Mouse (Mus musculus): ENCODE measurements around the gene Akr1b3.
A peak's percentile ranks its signal among the peaks of the same experiment; 100 is the strongest.

The Akr1b3 gene

DNA sequence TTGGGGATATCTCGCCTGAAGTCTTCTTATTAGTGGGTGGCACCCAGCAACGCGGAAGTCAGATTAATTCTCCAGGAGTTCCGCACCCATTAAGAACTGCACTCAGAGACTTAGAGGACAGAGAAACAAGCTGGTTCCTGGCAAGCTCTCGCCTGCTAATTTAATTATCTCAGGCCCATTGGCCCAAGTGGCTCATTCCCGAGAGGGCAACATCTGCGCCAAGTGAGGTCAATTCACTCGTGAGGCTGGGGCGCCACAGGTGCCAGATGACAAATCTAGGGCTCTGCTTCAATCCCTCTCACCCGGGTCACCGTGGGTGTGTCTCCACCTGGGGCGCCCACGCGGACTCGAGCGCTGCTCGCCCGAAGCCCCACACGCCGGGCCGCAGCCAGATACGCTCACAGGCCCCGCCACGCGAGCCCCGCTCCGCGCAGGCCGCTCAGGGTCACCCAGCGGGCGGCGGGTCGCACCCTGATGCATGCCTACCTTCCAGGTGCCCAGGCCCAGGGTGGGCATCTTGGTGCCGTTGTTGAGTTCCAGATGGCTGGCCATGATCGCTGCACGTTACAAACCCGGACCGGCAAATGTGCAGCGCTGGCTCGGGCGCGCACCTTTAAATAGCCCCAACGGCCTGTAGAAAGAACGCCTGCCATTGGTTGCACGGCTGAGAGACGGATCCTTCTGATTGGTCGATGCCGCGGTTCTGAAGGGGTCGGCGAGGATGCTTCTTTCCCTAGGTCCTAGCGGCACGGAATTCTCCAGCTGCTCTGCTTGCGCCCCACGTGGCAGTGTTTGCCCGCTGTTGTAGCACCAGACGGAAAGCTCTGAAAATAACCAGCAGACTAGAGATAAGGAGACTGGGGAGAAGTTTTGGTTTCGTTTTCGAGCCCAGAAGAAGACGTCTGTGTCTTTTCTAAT is at the start of gene Akr1b3:
Gene Akr1b3, minus strand, starts transcription at position 625 of the 918 bp plus-strand sequence.
- peak; percentile 100 for DNase-seq

- no peak for DNase-seq
These were observed 47.2 kb upstream of the Akr1b3 start for GRCm38 (mm10) chr6:34364217-34365136.

DNA sequence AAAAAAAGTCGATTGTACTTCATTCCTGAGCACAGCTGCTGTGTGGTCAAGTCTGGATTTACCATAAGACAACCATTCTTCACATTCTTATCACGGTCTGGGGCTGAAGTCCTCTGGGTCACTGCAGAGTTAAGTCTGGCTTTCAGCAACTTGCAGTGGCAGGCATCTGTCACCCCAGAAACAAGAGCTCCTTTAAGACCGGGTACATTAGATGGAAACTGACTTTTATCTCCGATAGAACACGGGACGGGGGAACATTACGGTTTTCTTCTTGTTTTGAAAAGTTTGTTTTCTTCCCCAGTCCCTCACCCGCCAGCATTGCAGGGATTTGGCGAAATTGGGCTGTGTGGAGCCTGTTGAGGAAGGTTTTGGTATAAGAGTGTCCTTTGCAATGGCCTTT is 38.6 kb upstream of the Akr1b3 start:
- DNase-seq, result peak; percentile 72

- DNase-seq, result peak; percentile 21
These were observed 38.1 kb upstream of the Akr1b3 start for GRCm38 (mm10) chr6:34355349-34355747.

GRCm38 (mm10) chr6:34354354-34355348 is 37.4 kb upstream of the Akr1b3 start:
- peak; percentile 88 for DNase-seq

DNA sequence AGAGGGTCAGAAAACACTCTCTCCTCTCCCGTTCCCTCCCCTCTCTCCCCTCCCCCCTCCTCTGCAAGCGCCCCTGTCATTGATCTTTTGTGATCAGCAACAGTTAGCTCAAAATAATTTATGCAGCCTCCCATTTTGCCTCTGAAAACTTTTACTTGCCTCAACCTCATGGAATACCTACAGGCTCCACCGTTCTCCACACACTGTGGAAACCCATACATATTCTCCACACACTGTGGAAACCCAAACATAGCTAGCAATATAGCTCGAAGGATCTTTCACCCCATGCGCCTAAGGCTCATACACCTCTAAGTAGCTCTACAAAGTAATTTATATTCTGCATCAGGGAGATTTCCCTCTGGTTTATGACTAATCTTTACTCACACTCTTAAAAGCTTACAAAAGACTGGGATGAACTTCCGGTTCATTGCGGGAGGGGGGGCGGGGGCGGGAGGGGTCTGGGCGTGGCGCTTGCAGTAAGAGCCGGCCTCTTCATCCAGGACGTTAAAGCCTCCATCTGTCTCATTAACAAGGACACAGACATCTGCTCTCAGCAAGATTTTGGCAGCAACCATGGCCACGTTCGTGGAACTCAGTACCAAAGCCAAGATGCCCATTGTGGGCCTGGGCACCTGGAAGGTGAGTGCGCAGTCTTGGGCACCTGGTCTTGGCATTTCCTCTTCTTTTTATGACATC is 36.5 kb upstream of the Akr1b3 start, which contains the start of gene Akr1b8:
Gene Akr1b8, plus strand, starts transcription at position 462 of the 696 bp plus-strand sequence.
- peak; percentile 95 for DNase-seq

- peak; percentile 80 for DNase-seq
These were observed 35.1 kb upstream of the Akr1b3 start for GRCm38 (mm10) chr6:34352401-34352800.

GRCm38 (mm10) chr6:34351481-34351880 is 34.2 kb upstream of the Akr1b3 start:
- peak; percentile 87 for DNase-seq

GRCm38 (mm10) chr6:34350037-34350699 is 32.9 kb upstream of the Akr1b3 start:
- DNase-seq, result peak; percentile 57

GRCm38 (mm10) chr6:34346096-34346898 is 29.0 kb upstream of the Akr1b3 start:
- DNase-seq, result peak; percentile 95

DNA sequence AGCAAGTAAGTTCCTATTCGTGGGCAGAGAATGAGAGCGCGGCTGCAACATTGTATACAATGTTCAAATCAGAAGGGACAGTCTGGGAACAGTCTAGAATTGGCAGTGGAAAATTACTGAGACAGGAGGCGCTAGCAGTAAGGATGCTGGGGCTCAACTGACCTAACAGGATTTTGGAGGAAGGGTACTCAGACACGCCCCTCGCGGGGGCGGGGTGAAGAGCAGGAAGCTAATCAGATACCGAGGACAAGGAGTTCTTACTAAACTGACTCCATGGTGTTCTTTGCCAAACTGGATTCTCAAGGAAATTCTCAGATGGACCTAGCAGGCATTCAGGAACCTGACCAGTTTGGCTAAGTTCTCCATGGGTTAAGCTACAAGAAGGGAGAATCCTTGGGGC is 27.7 kb upstream of the Akr1b3 start:
- peak; percentile 94 for DNase-seq

DNA sequence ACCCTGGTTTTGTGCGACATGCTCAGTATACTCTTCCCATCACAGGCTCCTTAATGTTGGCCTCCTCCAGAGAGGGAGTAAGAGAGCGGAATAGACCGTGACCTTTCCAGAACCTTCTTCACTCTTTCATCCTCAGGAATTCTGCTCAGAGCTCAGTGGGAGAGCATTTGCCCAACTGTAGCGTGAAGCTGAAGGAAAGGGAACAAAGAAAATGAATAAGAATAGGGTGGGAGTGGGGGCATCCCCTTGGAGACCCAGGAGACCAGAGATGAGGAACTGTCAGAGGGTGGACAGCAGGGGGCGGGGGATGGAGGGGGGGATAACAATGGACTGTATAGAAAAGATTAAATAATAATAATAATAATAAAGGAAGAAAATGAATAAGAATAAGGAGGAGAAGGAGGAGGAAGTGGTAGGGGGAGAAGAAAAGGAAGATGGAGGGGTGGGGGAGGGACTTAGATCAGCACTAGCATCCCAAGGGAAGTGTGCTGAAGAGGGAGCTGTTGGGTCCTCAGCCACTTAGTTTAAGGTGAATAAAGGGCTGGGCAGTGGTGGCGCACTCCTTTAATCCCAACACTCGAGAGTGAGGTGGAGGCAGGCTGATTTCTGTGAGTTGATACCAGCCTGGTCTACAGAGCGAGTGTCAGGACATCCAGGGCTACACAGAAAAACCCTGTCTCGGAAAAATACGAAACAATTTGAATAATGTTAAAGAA is 27.0 kb upstream of the Akr1b3 start:
- peak; percentile 57 for DNase-seq

DNA sequence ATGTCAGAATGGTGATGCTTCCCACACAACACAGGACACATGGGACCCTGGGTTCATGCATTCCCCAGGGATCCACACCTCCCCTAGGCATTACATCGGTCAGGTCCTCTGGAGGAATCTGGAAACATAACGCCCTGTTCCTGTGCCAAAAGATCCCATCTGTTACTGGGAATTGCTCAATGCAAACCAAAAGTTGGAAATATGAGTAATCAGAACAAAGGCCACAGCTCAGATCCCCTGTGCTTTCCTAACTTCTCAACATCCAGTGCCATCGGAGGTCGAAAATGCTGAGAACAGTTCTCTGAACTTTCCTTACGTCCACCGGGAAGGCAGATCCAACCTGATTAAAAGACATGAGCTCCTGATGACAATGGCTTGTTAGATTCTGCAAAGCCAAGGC is 26.1 kb upstream of the Akr1b3 start:
- peak; percentile 84 for DNase-seq

DNA sequence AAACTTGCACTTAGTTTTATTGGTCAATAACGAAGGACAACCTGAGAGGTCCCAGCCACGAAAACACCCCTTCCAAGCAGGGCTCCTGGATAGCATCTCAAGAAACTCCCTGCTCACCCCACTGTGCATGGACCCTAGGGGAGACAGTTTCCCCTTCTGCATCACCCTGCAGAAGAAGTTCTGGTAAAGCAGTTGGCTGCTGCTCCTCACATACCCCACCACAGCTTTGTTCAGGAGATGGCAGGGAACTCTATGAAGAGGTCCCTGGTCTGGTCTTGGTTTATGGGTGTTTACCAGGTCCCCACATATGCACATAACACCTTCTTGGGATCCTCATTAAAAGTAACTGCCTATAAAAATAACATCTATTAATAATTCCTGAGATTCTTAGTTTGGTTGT is 25.2 kb upstream of the Akr1b3 start:
- peak; percentile 67 for DNase-seq

DNA sequence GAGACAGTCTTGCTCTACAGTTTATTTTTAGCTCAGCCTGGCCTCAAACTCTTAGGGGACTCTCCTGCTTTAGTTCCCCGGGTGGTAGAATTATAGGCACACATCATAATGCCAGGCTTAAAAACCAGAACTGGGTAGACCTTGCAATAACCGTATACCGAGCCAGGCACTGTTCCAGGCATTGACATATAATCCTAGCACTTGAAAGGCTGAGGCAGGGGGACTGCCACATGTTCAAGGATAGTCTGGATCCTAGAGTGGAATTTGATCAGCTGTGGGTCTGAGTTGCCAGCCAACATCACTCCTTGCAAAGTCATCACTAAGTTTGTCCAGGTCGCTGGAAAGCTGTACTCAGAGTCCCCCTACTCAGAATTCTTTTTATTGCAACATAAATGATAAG is 24.7 kb upstream of the Akr1b3 start:
- peak; percentile 44 for DNase-seq

DNA sequence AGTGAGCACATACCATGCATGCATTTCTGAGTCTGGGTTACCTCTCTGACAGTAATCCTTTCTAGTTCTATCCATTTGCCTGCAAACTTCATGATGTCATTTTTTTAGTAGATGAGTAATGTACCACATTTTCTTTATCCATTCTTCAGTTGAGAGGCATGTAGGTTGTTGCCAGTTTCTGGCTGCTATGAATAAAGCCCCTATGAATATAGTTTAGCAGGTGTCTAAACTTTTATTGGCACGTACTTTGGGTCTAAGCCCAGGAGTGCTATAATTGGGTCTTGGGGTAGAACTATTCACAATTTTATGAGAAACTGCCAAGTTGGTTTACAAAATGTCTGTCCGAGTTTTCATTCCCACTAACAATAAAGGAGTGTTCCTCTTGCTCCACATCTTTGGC is 20.5 kb upstream of the Akr1b3 start:
- no peak for DNase-seq

DNA sequence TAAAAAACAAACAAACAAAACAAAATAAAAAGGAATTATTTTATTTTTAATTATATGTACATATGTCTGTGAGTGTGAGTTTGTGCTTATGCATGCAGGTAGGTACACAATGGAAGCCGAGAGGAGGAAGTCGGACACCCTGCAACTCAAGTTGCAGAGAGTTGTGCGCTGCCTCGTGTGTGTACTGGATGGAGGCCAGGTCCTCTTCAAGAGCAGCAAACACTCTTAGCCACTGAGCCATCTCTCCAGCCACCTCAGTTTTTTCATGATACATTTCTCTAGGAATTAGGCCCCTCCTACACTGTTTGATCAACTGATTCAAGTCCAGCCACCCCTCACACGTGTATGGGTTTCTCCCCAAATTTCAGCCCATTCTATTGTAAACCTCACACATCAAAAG is 17.4 kb upstream of the Akr1b3 start:
- DNase-seq, result peak; percentile 59

DNA sequence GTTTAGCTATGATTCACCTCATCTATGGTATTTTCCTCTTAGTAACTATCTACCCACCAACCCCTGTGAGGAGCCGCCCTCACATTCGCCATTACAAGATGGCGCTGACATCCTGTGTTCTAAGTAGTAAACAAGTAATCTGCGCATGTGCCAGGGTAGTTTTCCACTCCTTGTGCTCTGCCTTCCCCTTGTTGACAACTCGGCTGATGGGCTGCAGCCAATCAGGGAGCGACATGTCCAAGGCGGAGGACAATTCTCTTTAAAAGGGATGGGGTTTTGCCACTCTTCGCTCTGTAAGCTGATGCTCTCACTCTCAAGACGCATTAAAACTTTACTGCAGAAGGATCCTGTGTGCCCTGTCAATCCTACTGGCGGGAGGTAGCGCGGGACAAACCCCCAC is 14.5 kb upstream of the Akr1b3 start:
- peak; percentile 49 for DNase-seq

DNA sequence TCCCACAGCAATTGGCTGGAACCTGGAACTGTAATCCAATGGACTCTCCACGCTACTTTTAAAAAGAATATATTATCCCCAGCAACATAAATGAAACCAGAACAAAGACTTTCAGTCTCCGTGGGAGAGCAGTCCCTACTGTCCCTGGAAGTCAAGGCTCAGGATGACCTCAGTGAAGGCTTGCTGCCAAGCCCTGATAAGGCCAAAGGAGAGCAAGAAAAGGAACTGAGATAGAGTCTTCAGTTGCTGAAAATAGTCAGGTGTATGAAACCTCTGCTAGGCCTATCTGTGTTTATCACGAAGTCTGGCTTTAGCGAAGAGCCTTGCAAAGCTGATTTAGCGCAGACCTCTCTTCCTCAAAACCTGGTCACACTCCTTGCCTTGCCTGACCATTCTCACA is 14.1 kb upstream of the Akr1b3 start:
- peak; percentile 49 for DNase-seq
